Mouse (Mus musculus): ENCODE results near the gene Tmem208.

Gene Tmem208

DNA sequence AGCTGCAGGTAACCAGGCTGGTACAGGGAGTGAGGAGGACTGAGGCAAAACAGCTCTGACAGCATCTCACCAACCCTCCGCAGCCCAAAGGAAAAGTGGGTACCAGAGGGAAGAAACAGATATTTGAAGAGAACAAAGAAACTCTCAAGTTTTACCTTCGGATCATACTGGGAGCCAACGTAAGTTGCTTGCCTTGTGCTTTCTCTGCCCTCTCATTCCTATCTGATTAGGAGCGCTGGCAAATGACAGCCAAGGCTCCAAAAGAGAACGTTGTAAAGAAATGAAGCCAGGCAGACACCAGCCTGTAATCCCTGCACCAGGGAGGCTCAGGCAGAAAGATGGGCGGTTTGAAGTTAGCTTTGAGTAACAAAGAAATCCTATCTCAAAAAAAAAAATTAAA, 814 bp downstream of the Tmem208 start:
- peak in 1 of 2 experiments; percentile 15 for DNase-seq

DNA sequence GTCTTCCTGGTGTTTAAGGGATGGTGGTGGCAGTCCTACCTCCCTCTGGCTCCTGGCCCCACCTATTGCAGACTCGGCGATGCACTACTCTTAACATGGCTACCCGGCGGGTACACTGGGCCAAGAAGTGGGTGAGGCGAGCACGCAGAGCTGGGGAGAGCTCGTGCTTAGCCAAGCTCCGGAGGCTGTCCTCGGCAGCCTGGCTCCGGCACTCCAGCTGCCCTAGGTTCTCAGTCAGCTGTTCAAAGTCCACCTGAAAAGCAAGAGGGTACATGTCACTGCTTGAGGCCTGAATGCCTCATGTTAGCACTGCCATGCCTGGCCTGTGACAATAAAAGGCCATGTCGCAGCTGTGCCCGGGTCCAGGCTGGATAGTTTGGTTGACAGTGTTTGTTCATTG, 4.2 kb downstream of the Tmem208 start:
- DNase-seq, result peak in 1 of 2 experiments; percentile 12

DNA sequence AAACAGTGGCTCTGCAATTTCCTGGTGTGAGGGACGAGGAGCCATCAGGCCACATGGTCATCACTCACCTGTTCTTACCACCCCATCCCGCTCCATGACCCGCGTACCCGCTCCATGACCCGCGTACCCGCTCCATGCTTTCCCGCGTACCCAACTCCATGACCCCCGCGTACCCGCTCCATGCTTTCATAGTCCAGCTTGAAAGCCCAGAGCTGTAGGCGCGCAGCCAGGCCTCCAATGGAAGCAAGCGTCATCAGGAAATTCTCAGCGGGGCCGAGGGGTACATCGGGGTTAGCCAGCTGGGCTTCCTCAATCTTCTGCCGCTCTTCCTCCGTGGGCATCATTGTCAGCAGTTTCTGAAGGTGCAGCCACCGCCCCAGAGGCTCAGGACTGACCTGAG, 5.3 kb downstream of the Tmem208 start:
- DNase-seq, result no peak

DNA sequence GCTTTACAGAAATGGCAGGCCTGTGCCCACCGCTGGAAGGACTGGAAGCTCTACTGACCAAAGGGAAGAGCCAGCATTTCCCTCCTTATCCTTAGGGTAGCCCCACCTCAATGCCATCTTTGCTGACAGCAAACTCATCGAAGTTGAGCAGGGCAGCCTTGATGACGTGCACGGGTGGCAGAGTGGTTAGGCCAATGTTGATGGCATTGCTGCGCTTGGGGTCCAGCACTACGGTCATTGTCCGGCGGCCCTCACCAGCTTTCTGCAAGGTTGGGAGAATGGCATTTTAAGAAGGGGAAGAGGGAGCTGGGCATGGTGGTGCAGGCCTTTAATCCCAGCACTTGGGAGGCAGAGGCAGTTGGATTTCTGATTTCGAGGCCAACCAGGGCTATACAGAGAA, 5.8 kb downstream of the Tmem208 start:
- DNase-seq, result no peak

DNA sequence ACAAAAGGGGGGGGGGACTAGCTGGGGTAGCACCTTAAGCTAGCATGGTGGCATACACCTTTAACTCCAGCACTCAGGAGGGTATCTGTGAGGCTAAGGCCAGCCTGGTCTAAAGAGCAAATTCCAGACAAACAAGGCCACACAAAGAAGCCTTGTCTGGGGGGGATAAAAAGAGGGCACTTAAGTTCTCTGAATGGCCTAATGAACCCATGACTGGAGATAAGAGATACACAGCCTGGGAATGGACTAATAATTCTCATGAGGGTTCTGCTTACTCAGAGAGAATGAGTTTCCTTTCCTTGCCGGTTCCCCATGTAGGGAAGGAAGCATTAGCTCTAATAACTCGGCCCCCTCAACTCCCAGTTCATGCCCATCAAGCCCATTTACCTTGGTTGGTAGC, 6.4 kb downstream of the Tmem208 start:
- no peak for DNase-seq

DNA sequence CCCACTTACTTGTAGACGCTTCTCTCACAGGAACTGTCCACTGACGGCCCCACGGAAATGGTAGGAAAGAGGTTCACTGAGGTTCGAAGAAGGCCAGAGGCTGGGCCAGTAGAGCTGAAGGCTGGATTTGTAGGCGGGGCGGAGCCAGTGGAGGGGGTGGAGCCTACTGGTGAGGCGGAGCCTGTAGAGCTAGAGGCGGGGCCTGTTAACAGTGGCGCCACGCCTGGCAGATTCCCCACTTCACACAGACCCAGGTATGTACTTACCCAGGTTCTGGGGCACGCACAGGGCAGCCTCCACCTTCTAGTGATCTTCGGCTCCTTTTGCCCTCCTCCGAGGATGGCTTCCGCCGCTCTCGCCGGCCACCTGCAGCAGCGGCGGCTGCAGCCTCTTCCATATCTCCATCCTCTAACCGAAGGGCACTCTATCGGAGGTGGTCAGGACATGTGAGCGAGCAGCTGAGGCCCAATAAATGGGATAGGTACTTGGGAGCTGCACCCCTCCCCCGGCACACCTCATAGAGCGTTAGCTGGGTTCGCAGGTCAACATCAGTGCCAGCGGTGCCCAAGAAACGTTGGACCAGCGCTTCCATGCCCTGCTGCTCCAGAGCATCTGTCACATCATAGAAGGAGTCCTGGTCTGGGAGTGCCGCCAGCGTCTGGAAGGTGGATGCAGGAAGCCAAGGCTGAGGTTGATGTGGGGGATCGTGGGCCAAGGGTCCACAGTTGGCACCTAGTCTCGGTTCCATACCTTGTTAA, 10.4 kb downstream of the Tmem208 start:
- DNase-seq, result peak; percentile 47 to 60

DNA sequence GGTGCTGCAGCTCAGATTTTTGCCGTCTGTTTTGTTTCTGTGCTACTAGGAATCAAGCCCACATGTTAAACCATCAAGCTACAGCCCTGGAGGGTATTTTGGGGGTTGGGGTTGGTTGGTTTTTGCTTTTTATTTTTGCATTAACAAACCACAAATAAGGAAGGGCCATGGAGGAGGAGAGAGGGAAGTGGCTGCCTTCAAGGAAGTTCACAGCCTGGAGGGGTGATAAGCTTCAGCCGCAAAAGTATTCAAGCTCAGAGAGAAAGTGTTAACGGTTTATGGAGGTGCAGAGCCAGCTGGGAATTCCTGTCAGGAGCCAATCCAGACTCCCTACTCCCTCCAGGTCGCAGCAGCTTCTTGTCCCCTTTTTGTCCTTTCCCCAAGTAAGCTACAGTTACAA, 12.8 kb downstream of the Tmem208 start:
- no peak for DNase-seq

DNA sequence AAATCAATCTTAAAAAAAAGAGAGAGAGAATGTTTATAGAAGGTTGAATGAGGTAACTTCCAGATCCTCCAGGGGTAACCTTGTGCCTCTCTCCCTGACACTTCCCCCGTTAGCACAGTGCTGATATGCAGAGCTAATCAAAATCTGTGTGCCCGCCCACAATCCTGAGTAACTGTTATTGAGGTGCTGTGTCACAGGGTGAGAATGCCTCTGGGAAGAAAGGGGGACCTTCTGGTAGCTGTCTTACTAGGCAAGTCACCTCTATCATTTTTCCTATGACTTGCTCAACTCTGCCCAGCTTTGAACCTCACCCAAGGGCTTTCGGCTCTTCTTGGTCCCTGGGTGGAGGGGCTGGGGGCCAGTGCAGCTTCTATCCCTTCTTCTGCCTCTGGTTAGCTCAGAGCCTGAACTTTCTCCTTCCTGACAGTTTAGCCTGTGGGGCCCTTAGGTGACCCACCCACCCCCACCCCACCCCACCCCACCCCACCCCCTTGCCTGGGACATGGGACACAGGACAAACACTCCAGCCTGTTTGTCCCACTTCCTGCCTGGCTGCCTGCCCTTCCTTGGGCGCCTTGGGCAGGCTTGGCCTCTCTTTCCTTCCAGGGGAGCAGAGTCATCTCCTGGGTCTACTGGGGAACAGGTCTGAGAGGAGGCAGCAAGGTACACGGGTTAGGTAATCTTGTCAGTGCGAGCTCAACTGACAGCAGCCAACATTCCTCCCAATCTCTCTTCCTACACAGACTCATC, 13.9 kb downstream of the Tmem208 start:
- DNase-seq, result no peak

DNA sequence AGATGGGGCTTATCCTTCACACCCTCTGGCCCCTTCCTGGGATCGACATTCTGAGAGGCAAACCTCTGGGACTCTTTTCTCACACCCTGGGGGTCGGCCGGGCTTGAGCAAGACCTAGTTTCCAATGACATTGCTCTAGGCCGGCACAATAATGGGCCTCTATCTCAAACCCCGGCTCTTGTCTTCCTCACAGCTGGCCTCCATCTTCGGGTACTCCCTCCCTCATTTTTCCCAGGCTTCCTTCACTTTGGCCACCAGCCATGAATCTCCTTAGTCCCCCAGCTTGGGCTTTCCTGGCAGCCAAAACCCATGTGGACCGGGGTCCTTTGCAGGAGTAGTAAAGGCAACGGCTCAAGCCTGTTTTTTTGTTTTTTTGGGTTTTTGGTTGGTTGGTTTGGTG, 15.2 kb downstream of the Tmem208 start:
- peak; percentile 49 to 65 for DNase-seq

DNA sequence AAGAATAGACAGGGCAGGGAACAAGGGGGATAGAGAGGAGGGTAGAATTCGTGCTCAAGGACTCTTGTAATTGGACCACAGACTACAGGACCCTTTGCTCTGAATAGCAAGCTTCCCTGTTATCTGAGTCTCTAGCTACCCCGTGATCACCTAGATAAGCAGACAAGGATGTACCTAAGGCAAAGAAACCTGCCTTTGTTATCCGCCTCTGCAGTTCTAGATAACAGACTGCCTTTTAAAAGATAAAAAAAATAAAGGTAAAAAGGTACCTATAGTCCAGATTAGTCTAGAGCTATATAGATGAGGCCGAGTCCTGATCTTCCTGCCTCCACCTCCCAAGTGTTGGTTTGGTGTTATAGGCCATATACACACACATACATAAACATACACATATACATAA, 16.6 kb downstream of the Tmem208 start:
- no peak for DNase-seq

DNA sequence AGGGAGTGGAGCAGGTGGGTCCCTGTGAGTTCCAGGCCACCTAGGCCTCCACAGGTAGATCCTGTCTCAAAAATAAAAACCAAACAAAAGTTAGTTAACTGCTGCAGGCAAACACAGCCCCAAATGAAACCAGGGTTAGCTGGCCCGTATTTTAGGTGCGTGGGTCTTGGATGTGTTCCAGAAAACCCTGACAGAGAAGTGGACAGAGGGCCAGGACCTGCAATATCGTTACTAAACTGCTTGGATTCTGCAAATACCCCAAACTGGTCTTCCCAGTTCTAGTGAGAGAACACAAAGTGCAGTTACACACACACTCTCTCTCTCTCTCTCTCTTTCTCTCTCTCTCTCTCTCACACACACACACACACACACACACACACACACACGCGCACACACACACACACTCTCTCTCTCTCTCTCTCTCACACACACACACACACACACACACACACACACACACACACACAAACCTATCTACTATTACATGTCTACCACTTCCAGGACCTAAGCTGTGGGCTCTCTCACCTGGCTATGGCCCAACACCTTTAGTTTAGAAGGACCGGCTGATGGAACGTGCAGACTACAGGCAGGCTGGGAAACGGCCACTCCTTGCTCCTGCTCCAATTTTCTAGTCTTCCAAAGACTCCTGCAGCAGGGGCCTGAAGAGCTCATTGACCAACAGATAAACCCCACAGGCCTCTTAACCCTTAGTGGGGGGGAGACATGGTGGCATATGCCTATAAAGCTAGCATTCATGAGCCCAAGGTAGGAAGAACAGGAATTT, 17.8 kb downstream of the Tmem208 start:
- no peak for DNase-seq

DNA sequence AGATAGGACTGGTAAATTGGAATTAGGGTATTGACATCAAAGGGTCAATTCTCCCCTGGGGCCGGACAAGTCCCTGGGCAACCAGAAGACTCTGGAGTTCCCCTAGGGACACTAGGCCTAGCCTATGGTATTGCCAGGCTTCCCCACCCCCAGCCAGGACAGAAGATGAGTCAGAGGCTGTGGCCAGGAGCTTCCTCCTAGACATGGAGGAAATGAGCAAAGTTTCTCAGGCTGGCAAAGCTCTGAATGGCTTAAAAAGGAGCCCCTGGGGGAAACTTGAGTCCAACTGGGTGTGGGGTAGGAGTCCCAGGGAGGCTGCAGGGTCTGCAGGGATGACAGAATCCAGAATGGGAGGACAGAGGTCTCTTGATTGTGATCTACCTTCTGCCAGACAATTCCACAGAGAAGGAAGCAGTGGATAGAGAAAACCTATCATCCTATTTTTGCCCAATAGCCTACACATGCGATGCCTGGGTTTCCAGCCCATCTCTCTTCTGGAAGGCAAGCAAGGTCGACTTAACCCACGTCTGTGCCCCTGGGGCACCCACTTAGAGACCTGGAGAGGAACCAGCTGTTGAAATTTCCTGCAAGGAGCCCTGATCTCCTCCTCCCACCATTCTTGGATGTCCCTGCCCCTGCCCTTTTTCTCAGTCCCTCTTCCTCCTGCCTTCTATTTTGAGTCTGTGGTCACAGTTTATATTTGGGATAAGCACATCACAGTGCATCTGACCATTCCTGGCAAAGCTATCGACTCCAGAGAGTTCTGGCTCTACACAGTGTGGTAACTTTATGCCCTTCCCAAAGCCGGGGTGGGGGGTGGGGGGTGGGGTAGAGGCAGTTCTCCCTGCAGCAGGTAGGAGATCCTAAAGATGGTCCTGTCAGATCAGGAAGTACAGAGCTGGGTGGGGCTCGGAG, 19.2 kb downstream of the Tmem208 start:
- peak in 1 of 2 experiments; percentile 53 for DNase-seq

DNA sequence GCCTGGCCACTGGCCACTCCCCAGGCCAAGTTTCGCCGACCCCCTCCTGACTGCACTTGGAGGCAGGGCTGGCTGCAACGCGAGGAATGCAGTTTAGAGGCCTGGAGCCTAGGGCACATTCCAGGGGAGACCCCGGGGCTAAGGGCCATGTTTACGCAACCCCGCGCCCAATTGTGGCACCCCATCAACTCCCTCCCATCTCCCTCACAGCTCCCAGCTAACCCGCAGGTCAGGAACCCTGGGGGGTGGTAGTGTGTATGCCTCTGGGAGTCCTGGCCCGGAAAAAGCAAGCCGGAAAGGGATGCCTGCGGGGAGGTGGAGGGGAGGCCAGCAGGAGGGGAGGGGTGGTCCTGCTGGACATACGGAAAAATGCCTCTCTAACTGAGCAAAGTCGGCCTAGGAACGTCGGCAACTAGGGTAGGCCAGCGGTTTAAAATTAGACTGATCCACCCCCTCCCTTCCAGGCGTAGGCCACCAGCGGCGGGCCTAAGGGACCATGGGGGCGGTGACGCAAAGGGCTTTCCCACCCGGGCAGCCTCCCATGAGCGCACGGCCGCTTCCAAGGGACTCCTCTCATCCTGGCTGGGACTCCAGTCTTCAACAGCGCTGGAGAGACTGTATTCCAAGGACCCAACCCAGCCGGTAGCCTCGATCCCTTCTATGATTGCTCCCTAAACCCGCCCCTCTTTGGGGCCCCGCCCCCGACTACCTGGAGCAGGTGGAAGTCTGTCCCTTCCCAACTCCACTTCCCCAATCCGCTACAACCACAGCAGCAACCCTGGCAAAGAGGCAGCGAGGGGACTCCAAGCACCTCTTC, 20.7 kb downstream of the Tmem208 start:
- peak; percentile 77 to 85 for DNase-seq

DNA sequence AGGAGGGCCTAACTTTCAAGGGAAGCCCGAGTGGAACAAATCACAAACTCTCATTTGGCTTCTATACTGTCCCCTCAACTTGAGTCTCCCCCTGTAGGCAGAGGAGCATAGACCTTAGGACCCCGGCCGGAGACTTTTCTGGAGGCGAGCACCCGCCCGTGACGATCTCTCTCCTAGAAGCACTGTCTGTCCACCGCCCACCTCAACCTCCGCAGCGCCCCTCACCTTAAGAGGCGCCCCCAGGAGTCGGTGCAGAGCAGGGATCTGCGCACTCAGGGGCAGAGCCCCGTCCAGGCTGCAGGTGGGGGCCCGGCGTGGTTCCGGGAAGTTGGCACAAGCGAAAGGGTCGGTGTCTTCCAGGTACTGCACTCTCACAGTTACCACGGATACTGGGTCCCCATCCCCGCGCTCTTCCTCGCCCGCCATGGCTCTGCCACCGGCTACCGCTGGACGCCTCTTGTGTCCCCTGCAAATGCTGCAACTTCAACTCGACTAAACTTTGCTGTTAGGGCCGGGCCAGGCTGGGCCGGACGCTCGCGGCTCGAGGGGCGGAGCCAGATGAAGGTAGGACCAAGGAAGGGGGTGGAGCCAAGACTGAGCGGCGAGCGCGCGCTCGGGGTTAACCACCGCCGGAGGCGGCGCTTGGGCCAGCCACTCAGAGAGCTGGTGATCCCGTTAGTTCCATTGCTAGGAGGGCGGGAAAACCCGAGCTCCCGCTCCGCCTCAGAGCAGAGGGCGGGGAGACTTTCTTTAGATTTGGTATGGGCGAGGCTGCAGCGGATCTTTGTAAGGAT, 21.5 kb downstream of the Tmem208 start, which contains the start of gene Fhod1:
TSS of gene Fhod1 (minus strand) at position 526 of the 794 bp plus-strand sequence.
- DNase-seq, result peak; percentile 96 to 98

DNA sequence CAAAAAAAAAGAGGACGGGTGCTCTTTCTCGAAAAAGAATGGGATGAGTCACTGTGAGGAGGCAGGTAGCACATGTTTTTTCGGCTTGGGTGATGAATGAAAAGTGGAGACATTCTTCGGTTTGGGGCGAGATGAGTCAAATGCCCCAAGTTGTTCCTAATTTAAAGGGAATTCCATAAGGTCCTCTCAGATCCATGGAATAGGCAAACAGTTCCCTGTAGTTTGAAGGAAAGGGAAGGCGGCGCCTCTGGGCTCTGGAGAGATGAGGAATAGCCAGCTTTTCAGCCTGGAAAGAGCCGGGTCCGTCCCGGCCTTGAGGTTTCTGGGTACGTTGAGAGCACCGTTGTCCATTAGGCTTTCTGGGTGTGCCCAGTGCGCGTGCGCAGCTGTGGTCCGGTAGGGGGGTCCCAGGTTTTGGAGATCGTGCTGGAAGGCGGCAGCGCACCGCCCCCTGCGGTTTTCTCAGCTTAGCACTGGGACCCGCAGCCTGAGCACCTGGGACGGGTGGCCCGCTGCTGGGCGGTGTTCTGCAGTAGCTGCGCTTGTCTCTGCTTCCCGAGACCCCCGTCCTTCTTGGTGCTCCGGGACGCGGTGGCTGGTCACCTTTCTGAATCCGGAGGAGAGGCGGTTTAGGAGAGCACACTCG, 22.4 kb downstream of the Tmem208 start, which contains the start of gene Slc9a5:
TSS of gene Slc9a5 (plus strand) at position 394 of the 646 bp plus-strand sequence.
- peak; percentile 74 to 80 for DNase-seq

DNA sequence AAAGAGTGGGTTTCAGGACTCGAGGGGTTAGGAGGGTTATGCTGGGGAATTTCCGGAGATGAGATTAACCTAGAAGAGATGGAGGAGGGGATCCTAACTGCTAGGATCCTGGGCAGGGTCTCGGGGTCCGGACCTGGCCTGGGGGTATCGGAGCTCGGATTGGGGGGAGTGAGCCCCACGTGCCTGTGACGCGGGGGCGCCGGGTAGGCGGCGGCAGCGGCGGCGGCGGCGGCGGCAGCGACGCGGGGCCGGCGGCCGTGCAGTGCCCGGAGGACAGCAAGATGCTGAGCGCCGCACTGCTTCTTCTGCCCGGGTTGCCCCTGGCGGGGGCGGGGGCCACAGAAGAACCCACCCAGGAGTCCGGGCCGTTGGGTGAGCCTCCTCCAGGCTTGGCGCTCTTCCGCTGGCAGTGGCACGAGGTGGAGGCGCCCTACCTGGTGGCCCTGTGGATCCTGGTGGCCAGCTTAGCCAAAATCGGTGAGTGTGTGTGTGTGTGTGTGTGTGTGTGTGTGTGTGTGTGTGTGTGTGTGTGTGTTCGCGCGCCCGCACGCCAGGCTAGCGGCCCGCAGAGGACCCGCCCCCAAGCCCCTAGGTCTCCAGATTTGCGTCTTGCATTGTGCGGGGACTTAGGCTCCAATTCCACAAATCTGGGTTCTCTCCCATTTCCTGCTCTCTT, 23.1 kb downstream of the Tmem208 start:
- DNase-seq, result peak; percentile 50 to 54

DNA sequence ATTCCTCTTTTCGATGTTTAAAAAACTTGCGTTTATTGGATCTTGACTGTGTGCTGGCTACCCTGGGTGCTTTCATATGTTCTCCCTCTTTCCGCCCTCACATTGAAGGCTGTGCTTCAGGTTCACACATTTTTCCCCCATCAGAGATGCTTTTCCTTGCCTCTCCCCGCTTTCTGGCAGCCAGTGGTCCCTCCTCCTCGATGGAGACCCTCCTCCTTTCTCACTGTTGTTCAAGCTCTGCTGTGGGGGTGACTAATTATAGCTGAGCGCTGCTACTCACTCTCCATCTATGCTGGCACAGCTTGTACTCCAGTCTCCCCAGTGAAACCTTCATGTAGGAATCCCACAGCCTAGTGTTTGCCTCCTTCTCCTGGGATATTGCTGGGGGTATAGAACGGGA, 24.0 kb downstream of the Tmem208 start:
- DNase-seq, result no peak

DNA sequence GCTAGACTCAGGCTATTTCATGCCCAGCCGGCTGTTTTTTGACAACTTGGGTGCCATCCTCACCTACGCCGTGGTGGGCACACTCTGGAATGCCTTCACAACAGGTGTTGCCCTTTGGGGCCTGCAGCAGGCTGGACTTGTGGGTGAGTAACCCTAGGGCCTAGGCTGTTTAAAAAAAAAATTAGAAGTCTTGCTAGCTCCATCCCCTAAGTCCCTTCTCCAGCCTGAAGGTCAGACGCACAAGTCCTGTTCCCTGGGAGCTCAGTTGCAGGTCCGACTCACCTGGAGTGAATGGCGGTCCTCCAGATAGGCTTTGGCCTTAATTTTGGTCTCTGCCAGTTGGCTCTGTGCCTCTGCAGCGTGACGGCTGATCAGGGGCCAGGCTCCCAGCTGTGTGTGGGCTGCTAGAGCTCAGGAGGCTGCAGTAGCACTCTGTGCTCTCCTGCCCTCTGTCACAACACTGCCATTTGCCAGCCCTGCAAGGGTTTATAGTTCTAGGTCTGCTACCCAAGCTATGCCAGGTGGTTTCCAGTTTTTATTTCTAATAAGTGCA, 27.5 kb downstream of the Tmem208 start:
- DNase-seq, result no peak

DNA sequence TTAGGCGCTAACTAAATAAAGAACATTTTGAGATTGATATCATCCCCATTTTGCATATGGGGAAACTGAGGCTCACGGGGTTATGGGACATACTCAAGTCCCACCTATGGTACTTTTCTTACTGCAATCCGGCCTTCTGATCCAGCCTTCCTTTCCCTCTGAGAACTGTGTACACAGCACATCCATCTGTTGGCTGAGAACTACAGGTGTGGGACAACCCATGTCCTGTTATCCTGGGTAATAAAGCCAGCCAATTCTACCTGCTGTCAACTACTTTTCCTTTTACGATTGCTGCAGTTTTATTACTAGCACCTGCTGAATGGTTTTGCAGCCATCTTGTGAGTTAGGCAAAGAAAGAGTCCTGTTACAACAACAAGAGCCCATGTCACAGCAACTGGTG, 28.4 kb downstream of the Tmem208 start:
- DNase-seq, result no peak
